Mouse (Mus musculus) olfactory bulb, adult 2 months (tissue): ENCODE results near the gene Rgs9.

Experiments
- CTCF ChIP-seq: fragments of 200-500 bp; IDR thresholded peaks from 2 replicates; pipeline ENCODE4 v1.5.1; 2012; ENCODE audit warnings: low read depth, mild to moderate bottlenecking, low read length, moderate library complexity; ENCODE audit not compliant: insufficient read depth
- POLR2A ChIP-seq: fragments of 200-500 bp; IDR thresholded peaks from 2 replicates; pipeline ENCODE4 v1.6.1; 2012; ENCODE audit warnings: mild to moderate bottlenecking, low read depth, low read length, moderate library complexity; ENCODE audit not compliant: insufficient read depth

GRCm38 (mm10) chr11:109217827-109218536 lies 79.9 kb downstream of the Rgs9 start:
- TF ChIP-seq CTCF (no peak), POLR2A (no peak)
